Mouse (Mus musculus) midbrain, embryonic 16.5 days (tissue): ENCODE measurements around the gene Pgam5. TPM values are rescaled to one million over a fixed set of nuclear protein-coding genes. Genes with fewer than 3 reads are reported as not detected.
A peak's percentile ranks its signal among the peaks of the same experiment; 100 is the strongest.

Experiments used
- ATAC-seq: fragments of 200-750 bp; cut with Nextera tagmentation; 2 replicates; pipeline ENCODE4 v1.8.0; 2017; ENCODE audit warnings: moderate TSS enrichment
- H3K27ac ChIP-seq: fragments of 300-500 bp; sonication (generic); 2 replicates; pipeline ENCODE4 v1.5.1; 2014; ENCODE audit warnings: mild to moderate bottlenecking, low read length, mixed read lengths
- H3K27me3 ChIP-seq: fragments of 300-500 bp; sonication (generic); 2 replicates; pipeline ENCODE4 v1.6.1; 2014; ENCODE audit warnings: low read depth, low read length, mixed read lengths; ENCODE audit not compliant: control insufficient read depth, insufficient read depth
- H3K36me3 ChIP-seq: fragments of 300-500 bp; sonication (generic); 2 replicates; pipeline ENCODE4 v1.6.1; 2014; ENCODE audit warnings: mild to moderate bottlenecking, low read length, moderate library complexity, mixed read lengths; ENCODE audit not compliant: control insufficient read depth, insufficient read depth
- H3K4me1 ChIP-seq: fragments of 300-500 bp; sonication (generic); 2 replicates; pipeline ENCODE4 v1.6.1; 2014; ENCODE audit warnings: mild to moderate bottlenecking, low read length, mixed read lengths; ENCODE audit not compliant: control insufficient read depth, insufficient read depth
- H3K4me2 ChIP-seq: fragments of 300-500 bp; sonication (generic); 2 replicates; pipeline ENCODE4 v1.6.1; 2014; ENCODE audit warnings: mild to moderate bottlenecking, low read length, mixed read lengths
- H3K4me3 ChIP-seq: fragments of 300-500 bp; sonication (generic); 2 replicates; pipeline ENCODE4 v1.5.1; 2014; ENCODE audit warnings: low read depth, mild to moderate bottlenecking, low read length, moderate library complexity, mixed read lengths
- H3K9ac ChIP-seq: fragments of 300-500 bp; sonication (generic); 2 replicates; pipeline ENCODE4 v1.6.1; 2014; ENCODE audit warnings: low read depth, low read length, mixed read lengths
- H3K9me3 ChIP-seq: fragments of 300-500 bp; sonication (generic); replicated peaks from 2 replicates; pipeline ENCODE4 v1.6.1; 2014; ENCODE audit warnings: mild to moderate bottlenecking, low read length, mixed read lengths; ENCODE audit not compliant: control insufficient read depth, poor library complexity, severe bottlenecking
- WGBS: fragments of 180-500 bp; shearing (Covaris S2); extraction: QIAGEN DNeasy Blood & Tissue Kit; methylation state at CpG from one replicate; pipeline ENCODE4 v1.1.7; 2014; 5-methylcytosine and 5-hydroxymethylcytosine counted together
- polyA plus RNA-seq: library from polyadenylated mRNA; unstranded; fragments of >200 nt; fragmentation: Nextera tagmentation; extraction: Ambion mirVana; gene quantifications from 2 replicates; pipeline ENCODE4 v1.2.1, GENCODE M21; 2015

The Pgam5 gene
- polyA plus RNA-seq, 1 experiment from 2014 or later: 105 TPM

- peak; percentile 98 for ATAC-seq
- peak within 1 kb of the TSS; percentile 96 for H3K4me2 ChIP-seq
- no peaks in the 10 kb centered on the region for H3K9me3 ChIP-seq
- H3K27me3 ChIP-seq: peaks cover 4% of the 10 kb centered on the region; the same call in 1 of the 2 replicates
- peak within 1 kb of the TSS; percentile 83 for H3K4me3 ChIP-seq
- peaks cover 2% of the 10 kb centered on the region for H3K36me3 ChIP-seq
- 0 out of 2 replicates have a peak within 1 kb of the TSS, but pooled peaks have one; percentile 33 for H3K27ac ChIP-seq
- WGBS: under 1% methylated on average over 56 of the region's 64 CpGs
- peak within 1 kb of the TSS; percentile 85 for H3K9ac ChIP-seq
- peaks cover 6% of the 10 kb centered on the region for H3K4me1 ChIP-seq
Measured at GRCm38 (mm10) chr5:110285770-110286445, 16.2 kb upstream of the Pgam5 start, which contains the start of the genes Pxmp2 and Pole. Pxmp2 (minus strand) TSS chr5:110286186. Pole (plus strand) TSS chr5:110286306.

DNA sequence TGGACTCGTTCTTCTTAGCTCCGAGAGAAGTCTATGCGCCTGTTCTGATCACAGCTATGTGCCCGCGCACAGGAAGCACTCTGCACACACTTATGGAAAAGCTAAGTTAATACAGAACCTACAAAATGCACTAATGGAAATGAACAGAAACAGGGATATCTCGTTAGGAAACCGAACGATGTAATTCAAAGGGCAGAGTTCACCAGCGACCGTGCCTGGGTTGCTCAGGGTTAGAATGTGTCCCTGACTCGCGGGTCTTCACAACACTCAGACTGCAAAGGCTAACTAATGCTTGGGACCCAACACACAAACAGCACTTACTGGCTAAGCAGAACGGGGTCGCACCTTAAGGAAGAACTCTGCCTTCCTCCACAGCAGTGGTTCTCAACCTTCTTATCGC lies 15.4 kb upstream of the Pgam5 start:
- Histone ChIP-seq H3K9me3 (no peaks in the 10 kb centered on the region), H3K27me3 (peaks cover 4% of the 10 kb centered on the region; the same call in 1 of the 2 replicates), H3K36me3 (no peaks in the 10 kb centered on the region; the same call in 1 of the 2 replicates), H3K4me1 (peaks cover 6% of the 10 kb centered on the region), H3K4me2 (peak overlapping the region; percentile 96), H3K9ac (peak overlapping the region; percentile 85; the same call in 1 of the 2 replicates), H3K4me3 (peak overlapping the region; percentile 83), H3K27ac (no peak overlapping the region)
- no peak for ATAC-seq
- 12% methylated on average over 15 of the region's 15 CpGs for WGBS

- Histone ChIP-seq H3K4me1 (peaks cover 6% of the 10 kb centered on the region), H3K4me2 (no peak overlapping the region), H3K4me3 (no peak overlapping the region), H3K27ac (no peak overlapping the region), H3K36me3 (no peaks in the 10 kb centered on the region), H3K9me3 (no peaks in the 10 kb centered on the region), H3K9ac (no peak overlapping the region), H3K27me3 (peaks cover 4% of the 10 kb centered on the region; the same call in 1 of the 2 replicates)
- no peak for ATAC-seq
- 11% methylated on average over 4 of the region's 4 CpGs for whole genome bisulfite sequencing
Measured at GRCm38 (mm10) chr5:110284536-110284935, 14.8 kb upstream of the Pgam5 start.

GRCm38 (mm10) chr5:110281984-110282383 lies 12.3 kb upstream of the Pgam5 start:
- ATAC-seq: no peak
- Histone ChIP-seq H3K9me3 (no peaks in the 10 kb centered on the region), H3K27me3 (peaks cover 4% of the 10 kb centered on the region; the same call in 1 of the 2 replicates), H3K4me3 (no peak overlapping the region), H3K4me2 (no peak overlapping the region), H3K4me1 (peaks cover 6% of the 10 kb centered on the region), H3K36me3 (no peaks in the 10 kb centered on the region), H3K27ac (no peak overlapping the region), H3K9ac (no peak overlapping the region)
- 77% methylated on average over 2 of the region's 2 CpGs for WGBS

GRCm38 (mm10) chr5:110276910-110277309 lies 7.2 kb upstream of the Pgam5 start:
- H3K27me3 ChIP-seq: no peaks in the 10 kb centered on the region
- no peaks in the 10 kb centered on the region for H3K9me3 ChIP-seq
- no peak for ATAC-seq
- no peak overlapping the region for H3K9ac ChIP-seq
- H3K4me3 ChIP-seq: no peak overlapping the region
- no peaks in the 10 kb centered on the region for H3K36me3 ChIP-seq
- no peak overlapping the region for H3K27ac ChIP-seq
- no peaks in the 10 kb centered on the region for H3K4me1 ChIP-seq
- H3K4me2 ChIP-seq: no peak overlapping the region
- WGBS: 95% methylated on average over 1 of the region's 1 CpGs

DNA sequence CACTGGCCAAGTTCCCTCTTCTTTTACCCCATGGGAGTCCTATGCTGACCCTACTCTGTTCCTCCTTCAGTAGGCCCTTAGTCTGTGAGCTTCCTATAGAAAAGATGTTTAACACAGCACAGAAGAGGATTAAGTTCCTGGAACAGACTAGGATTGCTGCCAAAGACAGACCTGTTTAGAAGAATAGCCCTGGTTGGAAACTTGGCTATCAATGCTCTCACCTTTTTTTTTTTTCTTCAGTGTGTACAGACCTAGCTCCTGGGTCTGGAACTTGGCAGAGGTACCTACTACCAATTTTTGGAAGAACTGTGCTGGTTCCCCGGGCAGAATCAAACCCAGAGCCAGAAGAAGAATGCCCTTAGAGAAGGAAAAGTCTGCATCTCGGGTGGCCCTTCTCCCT lies 6.7 kb upstream of the Pgam5 start:
- Histone ChIP-seq H3K9me3 (no peaks in the 10 kb centered on the region), H3K27ac (no peak overlapping the region), H3K36me3 (no peaks in the 10 kb centered on the region), H3K9ac (no peak overlapping the region), H3K27me3 (no peaks in the 10 kb centered on the region), H3K4me1 (no peaks in the 10 kb centered on the region), H3K4me2 (no peak overlapping the region), H3K4me3 (no peak overlapping the region)
- ATAC-seq: no peak
- 80% methylated on average over 2 of the region's 2 CpGs for WGBS

- Histone ChIP-seq H3K4me2 (no peak overlapping the region), H3K9ac (no peak overlapping the region), H3K4me1 (peaks cover 3% of the 10 kb centered on the region; the same call in 1 of the 2 replicates), H3K36me3 (no peaks in the 10 kb centered on the region), H3K27ac (no peak overlapping the region), H3K4me3 (no peak overlapping the region), H3K9me3 (no peaks in the 10 kb centered on the region), H3K27me3 (no peaks in the 10 kb centered on the region)
- 52% methylated on average over 2 of the region's 2 CpGs for WGBS
- no peak for ATAC-seq
Measured at GRCm38 (mm10) chr5:110274846-110275245, 5.1 kb upstream of the Pgam5 start.

DNA sequence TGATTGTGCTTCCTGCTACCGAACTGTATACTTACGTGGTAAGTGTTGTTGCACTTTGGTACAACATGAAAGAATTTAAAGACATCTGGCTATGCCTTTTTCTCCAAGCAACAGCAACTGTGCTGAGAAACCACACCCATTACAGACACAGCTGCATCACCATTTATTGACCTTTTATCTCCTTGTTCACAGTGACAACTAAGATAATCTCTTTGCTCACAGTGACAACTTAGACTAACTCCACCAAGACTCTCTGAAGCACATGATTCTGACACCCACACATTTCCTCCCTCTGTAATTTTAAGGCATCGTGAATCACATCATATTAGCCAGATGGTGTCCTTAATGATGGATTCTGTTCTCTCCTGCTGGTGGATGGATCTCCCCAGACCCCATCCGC lies 4.4 kb upstream of the Pgam5 start:
- H3K27ac ChIP-seq: no peak overlapping the region
- no peak overlapping the region for H3K4me3 ChIP-seq
- no peak overlapping the region for H3K9ac ChIP-seq
- WGBS: 87% methylated on average over 4 of the region's 4 CpGs
- H3K4me2 ChIP-seq: no peak overlapping the region
- no peaks in the 10 kb centered on the region for H3K9me3 ChIP-seq
- H3K36me3 ChIP-seq: no peaks in the 10 kb centered on the region
- no peaks in the 10 kb centered on the region for H3K27me3 ChIP-seq
- no peak for ATAC-seq
- peaks cover 3% of the 10 kb centered on the region; the same call in 1 of the 2 replicates for H3K4me1 ChIP-seq

- peaks cover 6% of the 10 kb centered on the region for H3K36me3 ChIP-seq
- H3K27ac ChIP-seq: no peak overlapping the region
- H3K4me1 ChIP-seq: peaks cover 12% of the 10 kb centered on the region
- H3K27me3 ChIP-seq: no peaks in the 10 kb centered on the region
- no peaks in the 10 kb centered on the region for H3K9me3 ChIP-seq
- WGBS: 92% methylated on average over 6 of the region's 6 CpGs
- peak overlapping the region; percentile 35; the same call in 1 of the 2 replicates for H3K4me2 ChIP-seq
- H3K4me3 ChIP-seq: no peak overlapping the region
- peak; percentile 33; the same call in 1 of the 2 replicates for ATAC-seq
- H3K9ac ChIP-seq: no peak overlapping the region
Measured at GRCm38 (mm10) chr5:110270242-110270641, 529 bp upstream of the Pgam5 start.
